Mouse (Mus musculus) lung, postnatal 0 days (tissue): ENCODE results near the gene Simc1.

Experiments used
- CTCF ChIP-seq: IDR thresholded peaks from 2 replicates; pipeline ENCODE4 v1.5.1; 2016; ENCODE audit warnings: antibody characterized with exemption, mild to moderate bottlenecking
- EP300 ChIP-seq: IDR thresholded peaks from 2 replicates; pipeline ENCODE4 v1.6.1; 2016; ENCODE audit warnings: antibody characterized with exemption, mild to moderate bottlenecking, control low read depth

DNA sequence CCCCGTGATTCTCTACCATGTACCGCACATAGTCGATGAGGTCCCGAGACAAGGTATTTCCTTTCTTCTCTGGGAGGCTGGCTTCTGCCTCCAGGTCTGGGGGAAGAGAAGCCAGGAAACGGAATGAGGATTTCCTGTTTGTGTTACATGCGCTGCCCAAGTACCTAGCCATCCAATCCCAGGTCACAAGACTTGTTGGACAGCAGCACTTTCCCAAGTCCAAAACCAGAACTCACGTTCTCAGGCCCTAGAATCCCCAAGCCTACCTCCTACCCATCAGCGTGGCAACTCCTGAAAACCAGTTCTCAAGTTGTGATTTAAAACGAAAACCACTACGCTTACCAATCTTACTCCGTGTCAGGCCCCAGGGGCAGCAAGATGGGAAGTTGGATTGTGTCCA is 82.3 kb downstream of the Simc1 start:
- TF ChIP-seq CTCF = no peak
- TF ChIP-seq EP300 = no peak
